Mouse (Mus musculus): ENCODE measurements at regions not wholly inside any gene's neighbourhood (a gene's known extent, or its start where the extent isn't known, plus 50 kb on each side); places are given as distances from the start of the nearest gene placed in this dataset.

DNA sequence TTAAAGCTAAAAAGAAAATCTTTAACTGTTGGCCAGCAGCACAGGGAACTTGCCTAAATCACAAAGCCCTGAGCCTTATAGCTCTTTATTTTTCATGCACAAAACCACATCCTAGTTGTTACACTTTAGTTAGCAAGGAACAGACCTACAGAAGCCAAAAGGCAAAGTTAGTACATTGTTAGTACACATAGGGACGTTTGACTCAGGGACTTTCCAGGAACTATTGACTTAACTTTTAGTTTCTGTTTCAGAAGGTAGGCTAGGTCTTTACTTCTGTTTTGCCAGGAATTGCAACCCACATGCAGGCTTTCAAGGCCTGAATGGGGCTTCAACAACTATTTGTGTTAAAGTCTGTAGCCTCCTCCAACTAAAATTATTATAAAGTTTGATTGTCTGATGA lies 211.4 kb downstream of the Sh2d4b start:
- TF ChIP-seq POLR2A (IDR thresholded peaks at IDR 0.05; ENCODE audit: borderline replicate concordance, insufficient read depth, low read length) (no peak), CTCF (IDR thresholded peaks at IDR 0.05; ENCODE audit: borderline replicate concordance, insufficient read depth, low read depth, low read length) (no peak)

Data from cerebellum, adult 2 months (tissue).